Mouse (Mus musculus) CH12F3 (cell line): ENCODE data around the gene Fam32a.

Experiments used
- in situ Hi-C: fragments of 300-500 bp; cut with MboI; formaldehyde crosslinking; loops from 2 replicates; pipeline ENCODE4 v1.14.3; 2020; ENCODE audit warnings: low sequenced_read_pairs

The Fam32a gene

GRCm38 (mm10) chr8:72272361-72272760 is 52.8 kb downstream of the Fam32a start:
- in situ Hi-C loops, result no loop called here

GRCm38 (mm10) chr8:72273111-72273770 is 53.7 kb downstream of the Fam32a start:
- in situ Hi-C loops, result no loop called here

- in situ Hi-C loops, result no loop called here
Measured at GRCm38 (mm10) chr8:72273807-72274206, 54.3 kb downstream of the Fam32a start.
